Mouse (Mus musculus) forebrain, postnatal 0 days (tissue): ENCODE measurements at regions not wholly inside any gene's neighbourhood (a gene's known extent, or its start where the extent isn't known, plus 50 kb on each side); places are given as distances from the start of the nearest gene placed in this dataset.
A peak's percentile ranks its signal among the peaks of the same experiment; 100 is the strongest.

Experiments used
- ATAC-seq: fragments of 200-750 bp; cut with Nextera tagmentation; 2 replicates; pipeline ENCODE4 v1.8.0; 2017; ENCODE audit warnings: mild to moderate bottlenecking, moderate library complexity
- DNase-seq: peaks from one replicate; pipeline ENCODE4 v3.0.0-alpha.2; 2015
- H3K27ac ChIP-seq: fragments of 300-500 bp; sonication (generic); 2 replicates; pipeline ENCODE4 v1.5.1; 2014; ENCODE audit warnings: low read depth, mild to moderate bottlenecking, antibody characterized with exemption, low read length, moderate library complexity, mixed read lengths
- H3K27me3 ChIP-seq: fragments of 300-500 bp; sonication (generic); 2 replicates; pipeline ENCODE4 v1.6.1; 2014; ENCODE audit warnings: mild to moderate bottlenecking, low read length, mixed read lengths; ENCODE audit not compliant: insufficient read depth
- H3K36me3 ChIP-seq: fragments of 300-500 bp; sonication (generic); 2 replicates; pipeline ENCODE4 v1.6.1; 2014; ENCODE audit warnings: mild to moderate bottlenecking, moderate library complexity; ENCODE audit not compliant: insufficient read depth
- H3K4me1 ChIP-seq: fragments of 300-500 bp; sonication (generic); 2 replicates; pipeline ENCODE4 v1.6.1; 2014; ENCODE audit warnings: antibody characterized with exemption; ENCODE audit not compliant: insufficient read depth
- H3K4me2 ChIP-seq: fragments of 300-500 bp; sonication (generic); 2 replicates; pipeline ENCODE4 v1.6.1; 2014; ENCODE audit warnings: low read depth, mild to moderate bottlenecking, moderate library complexity
- H3K4me3 ChIP-seq: fragments of 300-500 bp; sonication (generic); 2 replicates; pipeline ENCODE4 v1.5.1; 2014; ENCODE audit warnings: low read depth, low read length, mixed read lengths
- H3K9ac ChIP-seq: fragments of 300-500 bp; sonication (generic); 2 replicates; pipeline ENCODE4 v1.6.1; 2014; ENCODE audit warnings: mild to moderate bottlenecking
- H3K9me3 ChIP-seq: fragments of 300-500 bp; sonication (generic); 2 replicates; pipeline ENCODE4 v1.6.1; 2016; ENCODE audit warnings: low read length
- CTCF ChIP-seq: sonication (generic); IDR thresholded peaks from 2 replicates; pipeline ENCODE4 v1.5.1; 2016; ENCODE audit warnings: antibody characterized with exemption, control low read depth, low read depth
- WGBS: fragments of 180-500 bp; shearing (Covaris S2); extraction: QIAGEN DNeasy Blood & Tissue Kit; methylation state at CpG from one replicate; pipeline ENCODE4 v1.1.7; 2014; 5-methylcytosine and 5-hydroxymethylcytosine counted together

- no peak overlapping the region for H3K27ac ChIP-seq
- no peaks in the 10 kb centered on the region for H3K36me3 ChIP-seq
- no peak overlapping the region for H3K9ac ChIP-seq
- DNase-seq (peak; percentile 21), ATAC-seq (no peak)
- H3K27me3 ChIP-seq: no peaks in the 10 kb centered on the region
- H3K4me3 ChIP-seq: no peak overlapping the region
- peak; percentile 52 for TF ChIP-seq CTCF
- H3K4me1 ChIP-seq: no peaks in the 10 kb centered on the region
- H3K4me2 ChIP-seq: no peak overlapping the region
- H3K9me3 ChIP-seq: no peaks in the 10 kb centered on the region
Observed at GRCm38 (mm10) chrX:21828975-21829374, 84.1 kb upstream of the Gm28269 start.

DNA sequence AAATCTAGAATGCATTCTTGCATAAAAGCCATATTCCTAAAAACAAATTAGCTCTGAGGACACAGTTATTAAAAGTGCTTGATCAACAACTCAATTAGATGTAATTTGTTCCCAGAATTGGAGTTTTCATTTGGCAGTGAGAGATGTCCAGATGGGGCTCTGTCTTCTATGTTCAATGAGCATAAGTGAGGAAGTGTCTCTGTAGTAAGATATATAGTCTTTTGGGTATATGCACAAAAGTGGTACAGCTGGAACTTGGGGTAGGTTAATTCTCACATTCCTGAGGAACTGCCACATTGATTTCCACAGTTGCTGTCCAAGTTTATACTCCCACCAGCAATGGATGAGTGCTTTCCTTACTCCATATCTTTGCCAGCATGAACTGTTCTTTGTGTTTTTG, 64.3 kb upstream of the Gm28269 start:
- H3K4me2 ChIP-seq: no peak overlapping the region
- no peaks in the 10 kb centered on the region for H3K4me1 ChIP-seq
- H3K9ac ChIP-seq: no peak overlapping the region
- DNase-seq (no peak), ATAC-seq (no peak)
- no peak for TF ChIP-seq CTCF
- no peak overlapping the region for H3K4me3 ChIP-seq
- no peaks in the 10 kb centered on the region for H3K36me3 ChIP-seq
- H3K27me3 ChIP-seq: no peaks in the 10 kb centered on the region
- H3K9me3 ChIP-seq: no peaks in the 10 kb centered on the region
- H3K27ac ChIP-seq: no peak overlapping the region

DNA sequence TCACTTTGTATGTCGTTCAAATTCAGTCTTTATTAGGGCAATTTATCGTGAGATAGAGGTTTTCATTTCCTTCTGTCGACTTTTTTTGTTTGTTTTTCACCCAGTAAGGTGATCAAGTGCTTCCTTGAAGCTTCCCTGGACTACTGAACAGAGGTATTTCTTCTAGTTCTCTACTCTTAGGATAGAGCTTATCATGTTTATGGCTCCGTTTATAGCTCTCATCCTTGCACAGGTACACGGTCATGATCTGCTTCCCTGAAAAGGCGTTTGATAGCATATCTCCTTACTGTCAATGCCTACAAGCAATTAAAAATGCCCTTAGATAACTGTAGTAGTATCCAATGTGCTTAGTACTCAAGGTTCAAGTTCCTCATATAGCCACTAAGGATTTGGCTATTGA, 56.9 kb upstream of the Gm28269 start:
- TF ChIP-seq CTCF: no peak
- no peak overlapping the region for H3K4me3 ChIP-seq
- no peak overlapping the region for H3K9ac ChIP-seq
- no peaks in the 10 kb centered on the region for H3K9me3 ChIP-seq
- H3K4me2 ChIP-seq: no peak overlapping the region
- DNase-seq (no peak), ATAC-seq (no peak)
- no peaks in the 10 kb centered on the region for H3K36me3 ChIP-seq
- no peaks in the 10 kb centered on the region for H3K4me1 ChIP-seq
- no peaks in the 10 kb centered on the region for H3K27me3 ChIP-seq
- H3K27ac ChIP-seq: no peak overlapping the region
- 81% methylated on average over 6 of the region's 6 CpGs for WGBS
